Mouse (Mus musculus) cortical plate, adult 2 months (tissue): ENCODE results near the gene Gm572.

Experiments
- CTCF ChIP-seq: fragments of 200-500 bp; IDR thresholded peaks from 2 replicates; pipeline ENCODE4 v1.5.1; 2011; ENCODE audit warnings: mild to moderate bottlenecking, control low read depth, low read length; ENCODE audit not compliant: insufficient read depth; ENCODE audit errors: extremely low read depth
- POLR2A ChIP-seq: fragments of 200-500 bp; IDR thresholded peaks from 2 replicates; pipeline ENCODE4 v1.6.1; 2011; ENCODE audit warnings: mild to moderate bottlenecking, low read length, control low read depth; ENCODE audit not compliant: insufficient read depth; ENCODE audit errors: extremely low read depth

- TF ChIP-seq POLR2A (no peak), CTCF (no peak)
Observed at GRCm38 (mm10) chr4:148639455-148639854, 3.7 kb upstream of the Gm572 start.
